ENCODE assay signal across 33 mouse cellular contexts in the genomic region with DNA sequence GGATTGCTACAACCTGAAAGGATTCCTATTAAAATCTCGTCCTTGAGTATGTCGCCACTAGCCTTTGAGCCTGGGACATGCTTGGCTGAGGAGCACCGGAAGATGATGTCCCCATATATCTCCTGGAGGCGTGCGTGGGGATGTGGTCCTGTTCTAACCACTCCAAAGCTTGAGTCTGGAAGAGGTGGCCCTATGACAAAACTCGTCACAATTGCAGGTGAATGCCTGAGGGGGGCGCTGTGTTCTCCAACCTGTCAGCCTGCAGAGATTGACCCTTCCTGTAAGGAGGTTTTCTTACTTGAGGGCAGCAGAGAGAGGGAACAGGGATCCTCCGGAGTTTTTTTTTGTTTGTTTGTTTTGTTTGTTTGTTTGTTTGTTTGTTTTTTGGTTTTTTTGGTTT. TPM values are rescaled to one million over a fixed set of nuclear protein-coding genes. Genes with fewer than 3 reads are reported as not detected.
A peak's percentile ranks its signal among the peaks of the same experiment; 100 is the strongest.
DNase-seq lines count a peak whose midpoint lies in the region; ATAC-seq and TF ChIP-seq lines count a peak whose summit lies in the region.
"Had no signal": no experiment of that assay in that cellular context is flagged by ENCODE, and none has a peak within 500 bp of the region (broad histone marks: within the 10 kb centered on the region; RNA-seq: fewer than 3 reads in every experiment).

No protein-coding gene starts in this region.

- intact Hi-C loops in left cerebral cortex, adult 2 months (cut with DNase I) = no loop called here

- H3K4me2 ChIP-seq in hindbrain, postnatal 0 days (ENCODE audit: low read depth, low read length) = no peak overlapping the region
- no peak overlapping the region for H3K4me2 ChIP-seq in hindbrain, embryonic 11.5 days (replicated peaks; ENCODE audit: low read depth, low read length)
- H3K4me2 ChIP-seq: embryonic facial prominence, embryonic 13.5 days; heart, embryonic 13.5 days; hindbrain, embryonic 15.5 days; limb, embryonic 15.5 days; liver, embryonic 13.5 days; midbrain, embryonic 12.5 days had no signal

- DNase-seq in cerebellum, postnatal 10 days = peak; percentile 40 to 50
- DNase-seq in cerebellum, adult 8-10 months = no peak
- DNase-seq in hindbrain, postnatal 0 days (ENCODE audit: low spot score) = no peak
- DNase-seq in hindbrain, embryonic 11.5 days (ENCODE audit: low spot score) = no peak
- DNase-seq in ZHBTc4 (ENCODE audit: low read depth, low spot score) = peak; percentile 18
- no peak for DNase-seq in left cerebral cortex, adult 2 months (ENCODE audit: extremely low spot score in 1 of 2, low spot score in 2 of 2)
- DNase-seq: adrenal gland, postnatal 25 days; B cell, adult 2 months; heart, adult 2 months; heart, postnatal 10 days; kidney, adult 2 months; kidney, postnatal 36 days; liver, embryonic 13.5 days; lung, adult 18-20 months; lung, postnatal 4 days; thymus, postnatal 14 days had no signal

- WGBS in hindbrain, postnatal 0 days = 71% methylated on average over 8 of the region's 8 CpGs
- 82% methylated on average over 8 of the region's 8 CpGs for WGBS in hindbrain, embryonic 11.5 days

- H3K9me3 ChIP-seq in hindbrain, postnatal 0 days (ENCODE audit: low read length) = no peaks in the 10 kb centered on the region
- H3K9me3 ChIP-seq in hindbrain, embryonic 11.5 days (ENCODE audit: control insufficient read depth, low read length) = no peaks in the 10 kb centered on the region
- H3K9me3 ChIP-seq in E14TG2a.4 (ENCODE audit: low read length) = no peaks in the 10 kb centered on the region
- H3K9me3 ChIP-seq: embryonic facial prominence, embryonic 13.5 days; forebrain, embryonic 10.5 days; heart, embryonic 13.5 days; hindbrain, embryonic 15.5 days; limb, embryonic 10.5 days; limb, embryonic 15.5 days; liver, embryonic 13.5 days; midbrain, embryonic 12.5 days had no signal

- no peak overlapping the region for H3K9ac ChIP-seq in hindbrain, postnatal 0 days (replicated peaks; ENCODE audit: low read length)
- H3K9ac ChIP-seq in hindbrain, embryonic 11.5 days (ENCODE audit: low read depth, low read length) = no peak overlapping the region
- H3K9ac ChIP-seq: embryonic facial prominence, embryonic 13.5 days; heart, embryonic 13.5 days; hindbrain, embryonic 15.5 days; limb, embryonic 15.5 days; liver, embryonic 13.5 days; midbrain, embryonic 12.5 days had no signal

- H3K4me3 ChIP-seq in hindbrain, postnatal 0 days (ENCODE audit: low read length) = no peak overlapping the region
- H3K4me3 ChIP-seq in hindbrain, embryonic 11.5 days (ENCODE audit: low read depth, low read length) = no peak overlapping the region
- H3K4me3 ChIP-seq in E14TG2a.4 (replicated peaks; ENCODE audit: low read length) = no peak overlapping the region
- no peak overlapping the region for H3K4me3 ChIP-seq in left cerebral cortex, adult 2 months
- H3K4me3 ChIP-seq: embryonic facial prominence, embryonic 13.5 days; forebrain, embryonic 10.5 days; gastrocnemius, adult 2 months; heart, adult 2 months; heart, embryonic 13.5 days; hindbrain, embryonic 15.5 days; limb, embryonic 10.5 days; limb, embryonic 15.5 days; liver, embryonic 13.5 days; megakaryocyte, embryonic 14.5 days; midbrain, embryonic 12.5 days had no signal

- peak; percentile 35 for TF ChIP-seq CTCF in hindbrain, postnatal 0 days (IDR thresholded peaks at IDR 0.05; ENCODE audit: low read depth)
- peak; percentile 39 for TF ChIP-seq CTCF in E14TG2a.4 (conservative IDR thresholded peaks at IDR 0.05; ENCODE audit: low read length)
- TF ChIP-seq CTCF in left cerebral cortex, adult 2 months (IDR thresholded peaks at IDR 0.05) = no peak; the same call in 1 of the 2 replicates

- H3K4me1 ChIP-seq in hindbrain, postnatal 0 days (ENCODE audit: insufficient read depth, low read length) = peaks cover 9% of the 10 kb centered on the region
- H3K4me1 ChIP-seq in hindbrain, embryonic 11.5 days (replicated peaks; ENCODE audit: control insufficient read depth, insufficient read depth, low read length) = no peaks in the 10 kb centered on the region
- peaks cover 5% of the 10 kb centered on the region; the same call in 1 of the 2 replicates for H3K4me1 ChIP-seq in E14TG2a.4 (replicated peaks; ENCODE audit: low read depth, low read length)
- H3K4me1 ChIP-seq: embryonic facial prominence, embryonic 13.5 days; limb, embryonic 15.5 days; liver, embryonic 13.5 days; megakaryocyte, embryonic 14.5 days; midbrain, embryonic 12.5 days had no signal

- no peak for ATAC-seq in hindbrain, postnatal 0 days
- no peak for ATAC-seq in hindbrain, embryonic 11.5 days (ENCODE audit: low FRiP score)
- ATAC-seq: lung, postnatal 0 days had no signal

- no peaks in the 10 kb centered on the region for H3K27me3 ChIP-seq in hindbrain, postnatal 0 days (ENCODE audit: insufficient read depth, low read length)
- no peaks in the 10 kb centered on the region for H3K27me3 ChIP-seq in hindbrain, embryonic 11.5 days (ENCODE audit: control insufficient read depth, insufficient read depth, low read length)
- no peaks in the 10 kb centered on the region for H3K27me3 ChIP-seq in E14TG2a.4 (ENCODE audit: insufficient read depth, low read length)
- H3K27me3 ChIP-seq: embryonic facial prominence, embryonic 13.5 days; hindbrain, embryonic 15.5 days; limb, embryonic 15.5 days; liver, embryonic 13.5 days; megakaryocyte, embryonic 14.5 days; midbrain, embryonic 12.5 days had no signal

- no peaks in the 10 kb centered on the region for H3K36me3 ChIP-seq in hindbrain, postnatal 0 days (ENCODE audit: insufficient read depth, low read length)
- no peaks in the 10 kb centered on the region for H3K36me3 ChIP-seq in hindbrain, embryonic 11.5 days (ENCODE audit: control insufficient read depth, insufficient read depth, low read length)
- no peaks in the 10 kb centered on the region for H3K36me3 ChIP-seq in E14TG2a.4 (ENCODE audit: insufficient read depth, low read length)
- H3K36me3 ChIP-seq: embryonic facial prominence, embryonic 13.5 days; forebrain, embryonic 10.5 days; G1E; heart, embryonic 13.5 days; hindbrain, embryonic 15.5 days; limb, embryonic 10.5 days; limb, embryonic 15.5 days; liver, embryonic 13.5 days; midbrain, embryonic 12.5 days had no signal

- no peak overlapping the region for H3K27ac ChIP-seq in hindbrain, postnatal 0 days
- H3K27ac ChIP-seq in hindbrain, embryonic 11.5 days (ENCODE audit: low read depth, low read length) = no peak overlapping the region
- no peak overlapping the region for H3K27ac ChIP-seq in left cerebral cortex, adult 2 months
- H3K27ac ChIP-seq: embryonic facial prominence, embryonic 13.5 days; forebrain, embryonic 10.5 days; gastrocnemius, adult 2 months; heart, adult 2 months; heart, embryonic 13.5 days; hindbrain, embryonic 15.5 days; limb, embryonic 10.5 days; limb, embryonic 15.5 days; liver, embryonic 13.5 days; midbrain, embryonic 12.5 days had no signal

RNA-seq across cellular contexts. Expression of a gene that starts 21.1 kb away (rescaled TPM):
- 29.5 and 29.6 TPM in 2 replicates for total RNA-seq in hindbrain, postnatal 0 days (2014; rRNA removed)
- 13.8 and 18.3 TPM in 2 replicates for polyA plus RNA-seq in hindbrain, postnatal 0 days (2015; fragmentation: Nextera tagmentation; extraction: Ambion mirVana)
- 1.2 and 1.3 TPM in 2 replicates for polyA plus RNA-seq in hindbrain, embryonic 11.5 days (2014; fragmentation: Nextera tagmentation; extraction: Ambion mirVana)
- 10 to 100 TPM in 1 of 2 experiments, 1 to 10 TPM in 1; 7.6 to 11.2 TPM for total RNA-seq in left cerebral cortex, adult 2 months (2021)
- total RNA-seq: common myeloid progenitor, adult 5-6 weeks; gastrocnemius, adult 2 months; gastrocnemius, postnatal 4 days; hematopoietic stem cell, adult 5-6 weeks; monocyte, adult 5-6 weeks had no signal
- polyA plus RNA-seq: G1E; heart, adult 2 months; heart, embryonic 13.5 days; kidney, adult 2 months; lung, postnatal 0 days; urinary bladder, adult 2 months had no signal

Comparison
In these comparisons a context has a peak if more than half of its experiments do, and no peak if none do; other contexts are left out.
1. DNase-seq: peak in cerebellum, postnatal 10 days (2 of 2) and ZHBTc4 (single experiment); none in cerebellum, adult 8-10 months (single experiment), hindbrain, postnatal 0 days (single experiment), hindbrain, embryonic 11.5 days (single experiment) and left cerebral cortex, adult 2 months (0 of 2).